Comparison of ENCODE assay signal across 30 mouse cellular contexts in genomic region chr9:89953596-89954215, GRCm38 (mm10). TPM values are rescaled to one million over a fixed set of nuclear protein-coding genes. Genes with fewer than 3 reads are reported as not detected.
DNase-seq lines count a peak whose midpoint lies in the region; ATAC-seq and TF ChIP-seq lines count a peak whose summit lies in the region.
"Had no signal": no experiment of that assay in that cellular context is flagged by ENCODE, and none has a peak within 500 bp of the region (broad histone marks: within the 10 kb centered on the region; RNA-seq: fewer than 3 reads in every experiment).

No protein-coding gene starts in this region.

- H3K4me3 ChIP-seq in neural tube, embryonic 15.5 days (replicated peaks): no peak overlapping the region
- H3K4me3 ChIP-seq in stomach, postnatal 0 days (ENCODE audit: low read depth, low read length): no peak overlapping the region
- H3K4me3 ChIP-seq: intestine, embryonic 15.5 days; layer of hippocampus, adult 2 months; megakaryocyte, embryonic 14.5 days; midbrain, embryonic 12.5 days; myocyte; neural tube, embryonic 13.5 days had no signal

- ATAC-seq in neural tube, embryonic 15.5 days (ENCODE audit: low FRiP score): no peak
- no peak for ATAC-seq in stomach, postnatal 0 days (ENCODE audit: low FRiP score, low TSS enrichment)
- ATAC-seq: forebrain, embryonic 16.5 days; hindbrain, embryonic 16.5 days; intestine, embryonic 15.5 days; lung, postnatal 0 days had no signal

- no peaks in the 10 kb centered on the region for H3K36me3 ChIP-seq in neural tube, embryonic 15.5 days
- no peaks in the 10 kb centered on the region for H3K36me3 ChIP-seq in stomach, postnatal 0 days (ENCODE audit: control insufficient read depth, insufficient read depth, low read length)
- H3K36me3 ChIP-seq: G1E; intestine, embryonic 15.5 days; midbrain, embryonic 12.5 days; neural tube, embryonic 13.5 days had no signal

- H3K9ac ChIP-seq in neural tube, embryonic 15.5 days (replicated peaks): no peak overlapping the region
- H3K9ac ChIP-seq in stomach, postnatal 0 days (ENCODE audit: low read length): no peak overlapping the region
- H3K9ac ChIP-seq: intestine, embryonic 15.5 days; midbrain, embryonic 12.5 days; neural tube, embryonic 13.5 days had no signal

- H3K4me1 ChIP-seq in neural tube, embryonic 15.5 days: no peaks in the 10 kb centered on the region
- H3K4me1 ChIP-seq in stomach, postnatal 0 days (replicated peaks; ENCODE audit: control insufficient read depth, insufficient read depth): no peaks in the 10 kb centered on the region
- H3K4me1 ChIP-seq: intestine, embryonic 15.5 days; megakaryocyte, embryonic 14.5 days; midbrain, embryonic 12.5 days; neural tube, embryonic 13.5 days had no signal

- 93% methylated on average over 22 of the region's 22 CpGs for WGBS in neural tube, embryonic 15.5 days
- 90% methylated on average over 22 of the region's 22 CpGs for whole genome bisulfite sequencing in stomach, postnatal 0 days

- no peaks in the 10 kb centered on the region for H3K27me3 ChIP-seq in neural tube, embryonic 15.5 days (replicated peaks)
- no peaks in the 10 kb centered on the region for H3K27me3 ChIP-seq in stomach, postnatal 0 days (ENCODE audit: control insufficient read depth, insufficient read depth, low read length)
- H3K27me3 ChIP-seq: intestine, embryonic 15.5 days; midbrain, embryonic 12.5 days; neural tube, embryonic 13.5 days had no signal

- H3K9me3 ChIP-seq in neural tube, embryonic 15.5 days (replicated peaks): no peaks in the 10 kb centered on the region
- H3K9me3 ChIP-seq in stomach, postnatal 0 days (ENCODE audit: control insufficient read depth, low read length): no peaks in the 10 kb centered on the region
- H3K9me3 ChIP-seq: intestine, embryonic 15.5 days; midbrain, embryonic 12.5 days; neural tube, embryonic 13.5 days had no signal

- no peak for TF ChIP-seq EP300 in stomach, postnatal 0 days (optimal IDR thresholded peaks at IDR 0.05)

- DNase-seq in gastrocnemius, postnatal 4 days (ENCODE audit: low spot score in 2 of 2): peak; percentile 4 to 6
- DNase-seq in gastrocnemius, postnatal 10 days: no peak
- peak; percentile 0 for DNase-seq in kidney, adult 18-20 months
- no peak for DNase-seq in kidney, postnatal 4 days
- DNase-seq in neural tube, embryonic 10.5 days (ENCODE audit: extremely low spot score, low spot score): peak; percentile 2
- peak; percentile 5 for DNase-seq in stomach, postnatal 0 days (ENCODE audit: low spot score)
- DNase-seq: adrenal gland, postnatal 10 days; cerebellum, adult 8-10 months; kidney, adult 9 months; kidney, postnatal 25 days; left cerebral cortex, postnatal 4 days; right cerebral cortex, postnatal 14 days; thymus, adult 18-20 months; thymus, postnatal 25 days had no signal

- TF ChIP-seq CTCF in stomach, postnatal 0 days (IDR thresholded peaks at IDR 0.05; ENCODE audit: low read depth): no peak

- no peak overlapping the region for H3K27ac ChIP-seq in neural tube, embryonic 15.5 days (replicated peaks)
- H3K27ac ChIP-seq in stomach, postnatal 0 days (replicated peaks): no peak overlapping the region
- H3K27ac ChIP-seq: intestine, embryonic 15.5 days; layer of hippocampus, adult 2 months; midbrain, embryonic 12.5 days; neural tube, embryonic 13.5 days had no signal

- H3K4me2 ChIP-seq in neural tube, embryonic 15.5 days: no peak overlapping the region
- H3K4me2 ChIP-seq in stomach, postnatal 0 days (replicated peaks; ENCODE audit: low read depth): no peak overlapping the region
- H3K4me2 ChIP-seq: heart, embryonic 11.5 days; intestine, embryonic 15.5 days; midbrain, embryonic 12.5 days; neural tube, embryonic 13.5 days had no signal

RNA-seq across cellular contexts. Expression of gene Rasgrf1, which starts 44.0 kb away (rescaled TPM):
- total RNA-seq in gastrocnemius, postnatal 4 days (2021): under 1 TPM in 1 of 2 experiments, not detected in 1; 0.15 TPM
- under 1 TPM; 0.14 to 0.29 TPM for total RNA-seq in gastrocnemius, postnatal 10 days (2021)
- 17.3 and 17.6 TPM in 2 replicates for polyA plus RNA-seq in neural tube, embryonic 15.5 days (2015; fragmentation: Nextera tagmentation; extraction: Ambion mirVana)
- 0.13 and 0.22 TPM in 2 replicates for polyA plus RNA-seq in stomach, postnatal 0 days (2015; fragmentation: Nextera tagmentation; extraction: Ambion mirVana)
- total RNA-seq: granulocyte monocyte progenitor cell, adult 5-6 weeks; hematopoietic stem cell, adult 5-6 weeks had no signal
- polyA plus RNA-seq: embryonic facial prominence, embryonic 11.5 days; G1E; liver, adult 2 months; myocyte had no signal

Comparison
In these comparisons a context has a peak if more than half of its experiments do, and no peak if none do; other contexts are left out.
1. DNase-seq: peak in gastrocnemius, postnatal 4 days (2 of 2), kidney, adult 18-20 months (single experiment), neural tube, embryonic 10.5 days (single experiment) and stomach, postnatal 0 days (single experiment); none in gastrocnemius, postnatal 10 days (single experiment) and kidney, postnatal 4 days (0 of 2).